Mouse (Mus musculus) Patski (cell line): ENCODE measurements around the gene Ncaph. TPM values are rescaled to one million over a fixed set of nuclear protein-coding genes. Genes with fewer than 3 reads are reported as not detected.
A peak's percentile ranks its signal among the peaks of the same experiment; 100 is the strongest.
"Not testable (repeated sequence)": the region's sequence is repeated elsewhere in the genome, so short reads cannot be mapped to it uniquely, and the experiment has no call there.

Experiments
- ATAC-seq: fragments of 100-300 bp; one replicate; pipeline ENCODE4 v1.8.0; 2021
- CTCF ChIA-PET: fragments of 350-600 bp; sonication (Branson Sonifier 250); formaldehyde crosslinking; loops from one replicate; lab custom pipeline; 2022; ENCODE audit warnings: inconsistent platforms; lab: Charles Lee
- POLR2A ChIA-PET: fragments of 350-600 bp; sonication (Branson Sonifier 250); formaldehyde crosslinking; loops from one replicate; lab custom pipeline; 2022; ENCODE audit warnings: antibody characterized with exemption, inconsistent platforms; lab: Charles Lee
- DNase-seq: peaks from one replicate; pipeline ENCODE4 v3.0.0-alpha.2; 2011; ENCODE audit warnings: low read depth, low spot score
- H3K27me3 ChIP-seq: fragments of 371-371 bp; one replicate; pipeline ENCODE4 v1.5.1; 2021
- CTCF ChIP-seq: fragments of 100-300 bp; IDR thresholded peaks from one replicate; pipeline ENCODE4 v1.5.1; 2021
- in situ Hi-C: fragments of 300-500 bp; cut with MboI; formaldehyde crosslinking; loops from 3 replicates; pipeline ENCODE4 v1.11.1; 2018; ENCODE audit warnings: low pct_unique_long_range_greater_than_20kb, mixed read lengths
- polyA plus RNA-seq: library from polyadenylated mRNA; unstranded; gene quantifications from one replicate; pipeline ENCODE4 v1.2.3, GENCODE M21; 2021

Gene Ncaph
- polyA plus RNA-seq: 30.1 TPM

DNA sequence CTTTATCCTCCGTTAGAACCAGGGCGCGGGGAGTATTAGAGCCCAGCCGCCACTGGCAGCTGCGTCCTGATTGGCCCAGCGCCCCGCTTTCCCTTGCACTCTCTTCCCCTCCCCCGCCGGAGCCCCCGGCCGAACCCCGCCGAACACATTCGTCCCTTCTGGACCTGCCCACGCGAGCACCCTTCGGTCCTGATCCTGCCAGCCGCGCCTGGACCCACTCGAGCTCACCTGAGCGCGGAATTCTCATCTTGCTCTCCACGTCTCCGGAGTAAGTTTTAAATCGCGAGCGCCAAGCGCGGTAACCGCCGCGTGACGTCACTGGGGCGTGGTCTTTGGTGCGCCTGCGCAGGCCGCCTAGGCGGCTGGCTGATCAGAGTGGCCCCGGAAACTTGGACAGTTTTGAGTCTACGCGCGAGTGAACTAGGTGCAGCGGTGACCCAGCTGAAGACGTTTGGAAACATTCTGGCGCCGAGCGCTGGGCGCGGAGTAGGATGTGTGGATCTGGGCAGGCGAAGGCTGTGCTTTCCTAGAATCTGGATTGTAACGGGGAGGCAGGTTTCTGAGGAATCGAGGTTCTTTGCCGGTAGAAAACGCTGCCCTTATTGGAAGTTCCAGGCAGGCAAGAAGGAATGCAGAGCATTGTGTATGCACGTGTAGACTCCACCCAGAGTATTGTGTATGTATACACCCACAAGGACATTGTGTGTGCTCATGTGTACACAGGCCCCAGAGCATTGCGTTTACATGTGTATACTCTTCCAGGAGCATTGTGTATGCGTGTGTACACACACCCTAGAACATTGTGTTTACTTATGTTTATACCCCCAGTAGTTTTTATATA is at the start of gene Ncaph:
Gene Ncaph (minus strand): TSS at position 334 of the 841 bp plus-strand sequence.
- H3K27me3 ChIP-seq: no peaks in the 10 kb centered on the region
- ChIA-PET POLR2A (no interaction called here), CTCF (interaction anchor here (1.4 kb wide), 1 partner anchor 9 kb away, joined by 4 read pairs; no protein-coding TSS in a partner anchor)
- no peak for TF ChIP-seq CTCF
- in situ Hi-C loops: no loop called here
- ATAC-seq (peak; percentile 64), DNase-seq (peak; percentile 39)

DNA sequence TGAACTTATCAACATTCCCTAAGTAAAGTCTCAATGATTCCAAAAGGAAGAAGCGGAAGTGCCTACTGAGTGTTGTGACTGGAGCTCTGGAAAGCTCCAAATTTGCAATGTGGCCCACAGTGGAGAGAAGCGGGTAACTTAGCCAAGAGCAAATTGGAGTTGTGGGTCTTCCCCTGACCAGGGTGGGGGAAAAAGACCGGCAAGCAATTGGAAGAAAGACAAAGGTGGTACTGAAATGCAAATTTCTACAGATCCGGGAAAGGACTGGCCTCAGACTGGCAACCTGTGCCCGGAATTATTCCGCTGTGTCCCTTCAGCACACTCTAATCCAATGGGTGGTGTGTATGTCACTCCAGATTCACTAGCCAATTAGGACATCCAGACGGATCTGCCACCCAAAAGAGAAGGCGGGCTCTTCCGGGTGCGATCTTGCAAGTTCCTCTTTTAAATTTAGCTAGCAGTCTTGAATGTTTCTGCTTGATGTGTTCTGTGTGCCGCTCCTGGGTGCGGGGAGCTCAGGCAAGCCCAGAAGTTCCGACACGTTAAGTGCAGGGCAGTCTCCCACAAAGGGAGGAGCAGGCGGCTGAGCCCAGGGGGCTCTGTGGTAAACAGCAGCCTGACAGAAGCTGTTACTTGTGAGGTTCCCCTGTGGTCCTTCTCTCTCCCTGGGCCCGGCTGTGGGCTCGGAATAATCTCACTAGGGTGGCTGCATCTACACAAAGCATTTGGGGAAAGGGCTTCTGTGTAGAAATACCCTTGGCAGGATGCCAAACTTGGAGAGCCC is 49.0 kb upstream of the Ncaph start:
- CTCF ChIA-PET: no interaction called here
- DNase-seq (no peak), ATAC-seq (peak; percentile 78)
- TF ChIP-seq CTCF: no peak
- H3K27me3 ChIP-seq: peaks cover 21% of the 10 kb centered on the region
- in situ Hi-C loops: no loop called here
- POLR2A ChIA-PET: interaction anchor here (0.6 kb wide), 1 partner anchor 18 kb away, joined by 3 read pairs; no protein-coding TSS in a partner anchor

DNA sequence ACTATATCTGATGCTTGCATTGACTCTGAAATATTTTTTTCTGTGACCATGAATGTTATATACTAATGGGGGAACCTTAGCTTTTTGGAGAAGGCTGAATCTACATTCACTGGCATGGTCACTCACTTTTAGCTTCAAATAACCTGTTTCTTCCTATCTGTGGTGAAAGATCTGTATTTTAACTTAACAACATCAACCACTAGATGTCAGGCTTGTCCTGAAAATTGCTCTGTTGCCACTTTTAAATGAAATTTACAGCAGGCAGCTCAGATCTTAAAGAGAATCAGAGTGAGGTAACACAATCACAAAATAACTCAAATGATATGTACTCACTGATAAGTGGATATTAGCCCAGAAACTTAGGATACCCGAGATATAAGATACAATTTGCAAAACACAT is 32.5 kb upstream of the Ncaph start:
- DNase-seq, POLR2A ChIA-PET, in situ Hi-C loops: not testable (repeated sequence)
- peak; percentile 51 for ATAC-seq
- CTCF ChIA-PET: interaction anchor here (1.0 kb wide), 1 partner anchor 13 kb away, joined by 5 read pairs; no protein-coding TSS in a partner anchor
- H3K27me3 ChIP-seq: peaks cover 26% of the 10 kb centered on the region
- peak; percentile 50 for TF ChIP-seq CTCF

DNA sequence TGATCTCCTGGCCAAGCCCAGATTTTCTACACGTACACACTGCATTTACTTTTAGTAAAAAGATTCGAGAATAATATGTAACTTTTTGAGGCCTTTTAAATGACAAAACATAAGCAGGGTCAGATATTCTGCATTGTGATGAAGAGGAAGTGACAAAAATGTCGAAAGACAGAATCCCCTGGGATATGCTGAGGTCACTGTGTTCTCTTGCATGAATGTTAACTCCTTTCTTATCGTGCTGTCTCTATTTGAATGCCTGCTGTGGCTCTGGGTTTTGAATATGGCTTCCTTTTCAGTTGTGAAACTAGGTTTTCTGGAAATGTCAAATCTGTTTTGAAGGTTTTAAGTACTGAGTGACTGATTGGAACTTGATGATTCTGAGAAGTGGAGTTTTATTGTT is 31.9 kb upstream of the Ncaph start:
- ChIA-PET POLR2A (no interaction called here), CTCF (interaction anchor here (1.0 kb wide), 1 partner anchor 12 kb away, joined by 5 read pairs; no protein-coding TSS in a partner anchor)
- ATAC-seq: no peak
- in situ Hi-C loops: no loop called here
- H3K27me3 ChIP-seq: peaks cover 27% of the 10 kb centered on the region
- TF ChIP-seq CTCF: no peak
- DNase-seq: no peak

DNA sequence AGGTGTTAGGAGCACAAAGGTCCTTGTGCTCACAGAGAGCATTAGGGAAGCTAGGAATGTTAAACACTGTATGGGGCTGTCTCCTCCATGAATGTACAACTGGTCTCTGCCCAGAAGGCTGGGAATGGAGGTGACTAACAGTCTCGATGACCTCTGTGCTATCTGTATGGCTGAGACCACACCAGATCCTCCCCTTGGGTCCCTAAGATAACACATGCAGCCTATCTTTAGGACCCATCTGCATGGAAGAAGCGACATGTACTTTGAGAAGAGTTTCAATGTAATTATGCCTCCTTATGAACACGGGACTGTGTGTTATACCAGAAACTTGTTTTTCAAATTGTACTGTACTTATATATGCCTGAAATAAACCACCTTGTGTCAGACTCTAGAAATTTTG is 11.9 kb upstream of the Ncaph start:
- CTCF ChIA-PET: interaction anchor here (1.8 kb wide), 1 partner anchor 11 kb away, joined by 3 read pairs; no protein-coding TSS in a partner anchor
- DNase-seq (no peak), ATAC-seq (no peak)
- TF ChIP-seq CTCF: no peak
- POLR2A ChIA-PET: interaction anchor here (0.7 kb wide), 1 partner anchor 327 kb away, joined by 3 read pairs; no protein-coding TSS in a partner anchor
- in situ Hi-C loops: no loop called here
- H3K27me3 ChIP-seq: peaks cover 23% of the 10 kb centered on the region

DNA sequence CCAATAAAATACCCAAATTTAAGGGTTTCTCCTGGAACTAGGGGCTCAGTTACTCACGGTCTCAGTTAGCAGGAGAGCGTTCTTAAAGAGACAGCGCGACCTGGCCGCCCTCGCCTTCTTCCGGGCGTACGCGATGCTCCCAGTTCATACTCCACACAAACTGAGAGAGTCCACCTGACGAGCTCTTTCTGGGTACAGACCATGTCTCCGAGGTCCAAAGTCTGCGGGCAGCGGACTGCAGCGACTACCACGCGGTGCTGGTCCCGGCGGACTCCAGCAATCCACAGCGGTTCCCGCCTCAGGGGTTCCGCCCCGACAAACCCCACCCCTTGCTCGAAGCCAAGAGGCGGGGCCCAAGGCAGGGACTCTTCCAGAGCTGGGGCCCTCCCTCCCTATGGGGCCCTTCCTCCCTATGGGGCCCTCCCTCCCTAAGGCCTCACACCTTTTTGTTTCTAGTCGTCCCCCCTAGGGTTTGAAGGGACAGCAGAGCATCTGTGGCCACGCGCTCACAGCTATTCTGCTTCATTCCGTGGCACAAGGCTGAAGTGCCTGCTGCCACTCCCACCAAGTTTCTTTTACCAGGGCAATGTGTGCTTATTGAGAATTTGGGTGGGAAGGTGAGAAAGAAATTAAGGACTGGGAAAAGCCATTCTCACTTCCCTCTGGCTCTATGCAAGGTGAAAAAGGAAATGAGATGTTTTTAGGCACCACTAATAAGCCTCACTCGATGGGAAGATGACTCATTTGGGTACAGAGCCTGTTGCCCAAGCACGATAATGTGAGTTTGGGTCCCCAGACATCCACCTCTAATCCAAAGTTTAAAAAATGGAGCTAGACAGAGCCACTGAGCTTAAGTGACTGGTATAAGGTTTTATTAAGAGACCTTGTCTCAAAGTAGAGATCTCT is 9.7 kb upstream of the Ncaph start, which contains the start of gene Itpripl1:
Gene Itpripl1 (minus strand): TSS at position 285 of the 906 bp plus-strand sequence.
- ChIA-PET POLR2A (interaction anchor here (0.6 to 1.0 kb wide), 2 partner anchors 22 to 137 kb away, joined by 3 to 5 read pairs; no protein-coding TSS in a partner anchor), CTCF (no interaction called here)
- in situ Hi-C loops: no loop called here
- ATAC-seq: peak; percentile 57
- no peak for DNase-seq
- H3K27me3 ChIP-seq: peaks cover 14% of the 10 kb centered on the region
- no peak for TF ChIP-seq CTCF

DNA sequence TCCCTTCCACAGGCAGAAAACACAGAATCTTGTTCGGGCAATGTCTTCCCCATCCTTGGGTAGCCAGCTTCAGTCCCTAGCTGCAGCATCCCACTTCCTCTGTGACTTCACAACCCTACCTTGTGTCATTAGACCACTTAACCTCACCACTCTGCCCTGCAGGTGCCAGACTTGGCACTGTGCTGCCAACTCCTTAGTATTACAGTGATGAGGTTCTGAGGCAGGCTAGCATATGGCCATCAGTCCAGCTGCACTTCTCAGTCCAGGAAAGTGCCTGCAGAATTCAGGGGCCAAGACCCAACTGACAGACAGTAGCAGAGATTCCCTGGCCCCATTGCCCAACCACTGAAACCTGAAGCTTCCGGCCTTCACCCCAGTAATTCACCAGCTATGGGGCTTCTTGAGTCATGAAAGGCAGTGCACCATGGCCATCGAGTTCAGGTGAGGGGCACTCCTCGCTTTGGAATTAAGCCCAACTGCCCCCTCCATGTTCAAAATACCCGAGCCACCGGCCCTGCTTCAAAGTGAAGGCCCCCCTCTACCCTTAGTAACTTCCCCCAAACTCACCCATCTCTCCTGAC is 8.9 kb upstream of the Ncaph start:
- in situ Hi-C loops: no loop called here
- POLR2A ChIA-PET: interaction anchor here (0.6 to 1.0 kb wide), 2 partner anchors 21 to 138 kb away, joined by 3 to 5 read pairs; no protein-coding TSS in a partner anchor
- DNase-seq: no peak

DNA sequence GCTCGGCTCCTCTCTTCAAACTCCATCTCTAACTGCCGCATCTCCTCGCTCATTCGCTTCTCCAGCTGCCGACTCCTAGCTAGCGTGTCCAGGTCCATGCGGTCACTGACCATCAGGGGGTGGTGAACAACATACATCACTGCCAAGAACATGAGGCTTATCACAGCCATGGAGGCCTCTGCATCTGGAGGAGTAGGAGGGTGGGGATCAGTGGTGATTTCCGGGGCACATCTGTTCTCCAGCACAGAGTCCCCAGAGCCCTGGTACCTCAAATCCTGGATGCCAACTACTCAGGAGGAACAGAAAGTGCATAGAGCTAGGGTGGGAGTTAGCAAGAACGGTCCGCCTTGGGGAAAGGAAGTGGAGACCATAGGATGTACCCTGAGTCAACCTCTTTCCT is 8.3 kb upstream of the Ncaph start:
- CTCF ChIA-PET: no interaction called here
- ATAC-seq (no peak), DNase-seq (no peak)
- no peak for TF ChIP-seq CTCF
- peaks cover 9% of the 10 kb centered on the region for H3K27me3 ChIP-seq
- in situ Hi-C loops: no loop called here
- POLR2A ChIA-PET: no interaction called here

More for the DNA sequence above, 8.9 kb upstream of the Ncaph start:
- TF ChIP-seq CTCF: no peak
- peak; percentile 12 for ATAC-seq
- H3K27me3 ChIP-seq: peaks cover 14% of the 10 kb centered on the region
- CTCF ChIA-PET: no interaction called here

DNA sequence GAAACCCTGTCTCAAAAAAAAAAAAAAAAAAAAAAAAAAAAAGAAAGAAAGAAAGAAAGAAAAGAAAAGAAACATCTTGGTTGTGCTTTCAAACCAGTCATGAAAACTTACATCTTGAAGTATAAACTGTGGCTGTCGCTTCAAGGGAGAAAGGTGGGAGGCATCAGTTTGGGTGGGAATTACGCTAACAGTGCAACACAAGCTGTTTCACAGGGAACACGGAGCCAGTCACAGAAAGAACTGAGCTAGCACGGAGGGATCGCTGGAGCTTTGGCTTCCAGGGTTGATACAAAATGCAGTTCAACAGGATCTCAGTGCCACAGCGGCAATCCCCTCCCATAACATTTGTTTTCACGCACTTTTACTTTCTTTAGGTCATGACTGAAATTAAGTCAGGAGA is 6.3 kb upstream of the Ncaph start:
- in situ Hi-C loops: no loop called here
- no peak for ATAC-seq
- no peak for TF ChIP-seq CTCF
- CTCF ChIA-PET: no interaction called here
- DNase-seq: no peak
- no peaks in the 10 kb centered on the region for H3K27me3 ChIP-seq
- POLR2A ChIA-PET: interaction anchor here (0.7 kb wide), 1 partner anchor 245 kb away, joined by 3 read pairs; no protein-coding TSS in a partner anchor
